Comparison of ENCODE assay signal across 10 mouse cellular contexts in the genomic region with DNA sequence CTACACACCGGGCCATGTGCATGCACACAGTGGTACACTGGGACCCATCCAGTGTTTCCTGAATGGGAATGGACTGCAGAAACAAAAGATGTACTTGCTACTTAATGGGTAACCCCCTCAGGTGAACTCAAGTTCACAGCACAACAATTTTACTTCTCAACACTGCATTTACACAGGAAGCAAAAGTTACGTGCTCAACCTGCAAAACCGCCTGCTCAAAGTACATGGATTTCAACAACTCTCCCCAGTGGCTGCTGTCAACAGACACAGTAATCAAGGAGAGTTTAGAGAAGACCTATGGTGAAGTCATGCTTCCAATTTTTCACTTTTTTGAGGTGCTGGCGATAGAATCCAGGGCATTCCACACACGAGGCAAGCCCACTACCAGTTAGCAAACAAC. TPM values are rescaled to one million over a fixed set of nuclear protein-coding genes. Genes with fewer than 3 reads are reported as not detected.
DNase-seq lines count a peak whose midpoint lies in the region; ATAC-seq and TF ChIP-seq lines count a peak whose summit lies in the region.
"Had no signal": no experiment of that assay in that cellular context is flagged by ENCODE, and none has a peak within 500 bp of the region (broad histone marks: within the 10 kb centered on the region; RNA-seq: fewer than 3 reads in every experiment).

No protein-coding gene starts in this region.

- H3K4me2 ChIP-seq in CH12.LX (ENCODE audit: insufficient read depth, low read depth, poor library complexity, severe bottlenecking) = peak overlapping the region; percentile 91
- H3K4me2 ChIP-seq in liver, embryonic 16.5 days (ENCODE audit: low read depth, low read length) = peak overlapping the region; percentile 69

- peak overlapping the region; percentile 97 for H3K9ac ChIP-seq in CH12.LX (ENCODE audit: insufficient read depth, low read depth)
- peak overlapping the region; percentile 49 for H3K9ac ChIP-seq in liver, embryonic 16.5 days (ENCODE audit: low read depth, low read length)

- whole genome bisulfite sequencing in hindbrain, embryonic 10.5 days = 77% methylated on average over 5 of the region's 5 CpGs
- 47% methylated on average over 5 of the region's 5 CpGs for WGBS in liver, embryonic 16.5 days (ENCODE audit: insufficient replicate concordance)

- no peak for TF ChIP-seq RAD21 in CH12.LX (IDR thresholded peaks at IDR 0.05; ENCODE audit: low read depth, low read length)

- dilution Hi-C loops in CH12.LX (cut with MboI; ENCODE audit: extremely low pct_ligation_motif_present, extremely low pct_unique_long_range_greater_than_20kb, low sequenced_read_pairs) = no loop called here

- peak; percentile 79 for DNase-seq in heart, adult 11 months
- no peak for DNase-seq in heart, postnatal 25 days (ENCODE audit: low spot score)
- DNase-seq in CH12.LX (ENCODE audit: extremely low read depth) = no peak
- DNase-seq in hindbrain, embryonic 10.5 days (ENCODE audit: low spot score) = no peak
- DNase-seq in ovary, adult 18-20 months (ENCODE audit: low spot score) = no peak
- no peak for DNase-seq in ovary, postnatal 14 days (ENCODE audit: low spot score)
- DNase-seq in embryo, embryonic 10.5 days (ENCODE audit: low spot score) = no peak
- DNase-seq: adrenal gland, postnatal 14 days; thymus, postnatal 36 days had no signal

- TF ChIP-seq EP300 in CH12.LX (IDR thresholded peaks at IDR 0.05; ENCODE audit: low read length) = no peak

- TF ChIP-seq CTCF in CH12.LX (conservative IDR thresholded peaks at IDR 0.05 in 1 of 2, IDR thresholded peaks at IDR 0.05 in 1 of 2; ENCODE audit: low read depth in 2 of 2, low read length in 2 of 2) = no peak

- in situ Hi-C loops in CH12.LX (cut with MboI; ENCODE audit: low pct_ligation_motif_present, low pct_unique_long_range_greater_than_20kb, low sequenced_read_pairs) = no loop called here

- H3K36me3 ChIP-seq in CH12.LX (replicated peaks in 1 of 2; ENCODE audit: control insufficient read depth in 1 of 2, insufficient read depth in 1 of 2, low read length in 1 of 2) = peaks cover 15 to 35% of the 10 kb centered on the region in 2 experiments
- H3K36me3 ChIP-seq in hindbrain, embryonic 10.5 days = peaks cover 26% of the 10 kb centered on the region
- H3K36me3 ChIP-seq in liver, embryonic 16.5 days (ENCODE audit: control insufficient read depth, insufficient read depth) = peaks cover 9% of the 10 kb centered on the region

- no peaks in the 10 kb centered on the region for H3K27me3 ChIP-seq in CH12.LX (replicated peaks)
- H3K27me3 ChIP-seq in hindbrain, embryonic 10.5 days (ENCODE audit: insufficient read depth, poor library complexity, severe bottlenecking) = no peaks in the 10 kb centered on the region
- no peaks in the 10 kb centered on the region for H3K27me3 ChIP-seq in liver, embryonic 16.5 days (ENCODE audit: control insufficient read depth, insufficient read depth, low read depth, low read length)

- H3K4me3 ChIP-seq in CH12.LX (replicated peaks in 1 of 3; ENCODE audit: low read depth in 2 of 3, low read length in 2 of 3, poor library complexity in 1 of 3) = peak overlapping the region; percentile 32 to 75 (median 69)
- peak overlapping the region; percentile 86 for H3K4me3 ChIP-seq in hindbrain, embryonic 10.5 days
- peak overlapping the region; percentile 76 for H3K4me3 ChIP-seq in liver, embryonic 16.5 days (ENCODE audit: low read depth, low read length)

- no peak for TF ChIP-seq POLR2A in CH12.LX (IDR thresholded peaks at IDR 0.05; ENCODE audit: low read depth, low read length)

- peaks cover 61% of the 10 kb centered on the region for H3K79me2 ChIP-seq in CH12.LX (replicated peaks; ENCODE audit: control insufficient read depth, extremely low read depth, insufficient read depth, poor library complexity, severe bottlenecking)

- no peak for ATAC-seq in liver, embryonic 16.5 days (ENCODE audit: low read depth)

- 0 out of 2 replicates have a peak overlapping the region, but pooled peaks have one; percentile 4 for H3K27ac ChIP-seq in CH12.LX (ENCODE audit: insufficient read depth, low read depth)
- no peak overlapping the region for H3K27ac ChIP-seq in hindbrain, embryonic 10.5 days
- H3K27ac ChIP-seq in liver, embryonic 16.5 days (ENCODE audit: low read length) = peak overlapping the region; percentile 74

- peaks cover 9 to 41% of the 10 kb centered on the region in 2 experiments for H3K4me1 ChIP-seq in CH12.LX (ENCODE audit: control insufficient read depth in 1 of 2, insufficient read depth in 2 of 2)
- peaks cover 34% of the 10 kb centered on the region for H3K4me1 ChIP-seq in hindbrain, embryonic 10.5 days (replicated peaks)
- H3K4me1 ChIP-seq in liver, embryonic 16.5 days (ENCODE audit: control insufficient read depth, low read depth, low read length) = peaks cover 32% of the 10 kb centered on the region

- no peaks in the 10 kb centered on the region for H3K9me3 ChIP-seq in CH12.LX (replicated peaks; ENCODE audit: low read length)
- no peaks in the 10 kb centered on the region for H3K9me3 ChIP-seq in hindbrain, embryonic 10.5 days
- no peaks in the 10 kb centered on the region for H3K9me3 ChIP-seq in liver, embryonic 16.5 days (replicated peaks; ENCODE audit: control insufficient read depth, low read length)

- intact Hi-C loops in heart, postnatal 25 days (cut with DNase I) = loop anchor here (2.0 to 10.0 kb wide), 2 partner anchors 24 to 370 kb away; no protein-coding TSS in a partner anchor

TF ChIP-seq in CH12.LX, 34 proteins besides CTCF, POLR2A, EP300 and RAD21:
- TF ChIP-seq CHD1 (IDR thresholded peaks at IDR 0.05; ENCODE audit: low read depth, low read length) = peak; percentile 52; the same call in 1 of the 2 replicates
- no peak for TF ChIP-seq MEF2A (IDR thresholded peaks at IDR 0.05; ENCODE audit: borderline replicate concordance, low read depth, low read length)
- TF ChIP-seq CHD2 (IDR thresholded peaks at IDR 0.05; ENCODE audit: low read length) = no peak

RNA-seq across cellular contexts. Expression of gene Nudt21, which starts 1.6 kb away (rescaled TPM):
- total RNA-seq in heart, postnatal 25 days (2021) = 10 to 100 TPM; 24.8 to 27.1 TPM
- total RNA-seq in CH12.LX (2012; rRNA removed) (138 and 142 TPM in 2 replicates), CH12.LX (2014; rRNA removed) (247 and 282 TPM in 2 replicates)
- polyA plus RNA-seq in CH12.LX (2012; ENCODE audit: insufficient read length, low read depth) = 78.3 and 91.0 TPM in 2 replicates
- polyA plus RNA-seq in hindbrain, embryonic 10.5 days (2016; fragmentation: Nextera tagmentation; extraction: Ambion mirVana) = 162 and 166 TPM in 2 replicates
- 73.7 and 81.3 TPM in 2 replicates for polyA plus RNA-seq in liver, embryonic 16.5 days (2015; fragmentation: Nextera tagmentation; extraction: Ambion mirVana)

RNA-seq across cellular contexts. Expression of gene Ogfod1, which starts 1.8 kb away (rescaled TPM):
- 10 to 100 TPM; 29.5 to 30.1 TPM for total RNA-seq in heart, postnatal 25 days (2021)
- total RNA-seq in CH12.LX (2012; rRNA removed) (16.6 and 20.1 TPM in 2 replicates), CH12.LX (2014; rRNA removed) (23.4 and 26.9 TPM in 2 replicates)
- 30.5 and 31.9 TPM in 2 replicates for polyA plus RNA-seq in CH12.LX (2012; ENCODE audit: insufficient read length, low read depth)
- 10.8 and 12.1 TPM in 2 replicates for polyA plus RNA-seq in hindbrain, embryonic 10.5 days (2016; fragmentation: Nextera tagmentation; extraction: Ambion mirVana)
- 4.4 and 5.5 TPM in 2 replicates for polyA plus RNA-seq in liver, embryonic 16.5 days (2015; fragmentation: Nextera tagmentation; extraction: Ambion mirVana)

RNA-seq across cellular contexts. Expression of gene Amfr, which starts 22.6 kb away (rescaled TPM):
- 100 to 1,000 TPM; 112 to 121 TPM for total RNA-seq in heart, postnatal 25 days (2021)
- total RNA-seq in CH12.LX (2012; rRNA removed) (101 and 126 TPM in 2 replicates), CH12.LX (2014; rRNA removed) (79.9 and 102 TPM in 2 replicates)
- 71.0 and 86.7 TPM in 2 replicates for polyA plus RNA-seq in CH12.LX (2012; ENCODE audit: insufficient read length, low read depth)
- 41.4 and 48.4 TPM in 2 replicates for polyA plus RNA-seq in hindbrain, embryonic 10.5 days (2016; fragmentation: Nextera tagmentation; extraction: Ambion mirVana)
- polyA plus RNA-seq in liver, embryonic 16.5 days (2015; fragmentation: Nextera tagmentation; extraction: Ambion mirVana) = 31.5 and 38.6 TPM in 2 replicates
